Mouse (Mus musculus) liver (tissue): ENCODE measurements at regions not wholly inside any gene's neighbourhood (a gene's known extent, or its start where the extent isn't known, plus 50 kb on each side); places are given as distances from the start of the nearest gene placed in this dataset.
"Not testable (repeated sequence)": the region's sequence is repeated elsewhere in the genome, so short reads cannot be mapped to it uniquely, and the experiment has no call there.

Experiments
- DNase-seq: peaks from one replicate; pipeline ENCODE4 v3.0.0-alpha.2; 2020; ENCODE audit warnings: mixed read lengths

DNA sequence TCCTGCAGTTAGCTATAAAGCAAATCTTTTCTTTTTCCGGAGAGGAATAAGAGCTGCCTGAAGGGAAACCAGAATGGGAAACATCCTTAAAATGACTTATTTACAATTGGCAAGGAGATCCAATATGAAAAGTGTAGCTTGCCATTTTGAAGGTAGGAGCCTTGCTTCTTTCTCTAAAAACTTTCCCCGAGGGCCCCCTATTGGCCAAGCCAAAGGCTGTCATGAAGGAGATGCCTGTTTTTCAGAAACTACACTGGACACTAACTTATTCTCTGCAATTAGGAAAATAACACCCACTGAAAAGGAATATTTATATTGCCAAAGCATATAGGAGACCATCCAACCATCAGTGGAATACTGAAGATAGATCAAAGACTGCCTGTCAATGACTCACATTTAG lies 312.8 kb upstream of the Thrb start:
- DNase-seq = no peak

DNA sequence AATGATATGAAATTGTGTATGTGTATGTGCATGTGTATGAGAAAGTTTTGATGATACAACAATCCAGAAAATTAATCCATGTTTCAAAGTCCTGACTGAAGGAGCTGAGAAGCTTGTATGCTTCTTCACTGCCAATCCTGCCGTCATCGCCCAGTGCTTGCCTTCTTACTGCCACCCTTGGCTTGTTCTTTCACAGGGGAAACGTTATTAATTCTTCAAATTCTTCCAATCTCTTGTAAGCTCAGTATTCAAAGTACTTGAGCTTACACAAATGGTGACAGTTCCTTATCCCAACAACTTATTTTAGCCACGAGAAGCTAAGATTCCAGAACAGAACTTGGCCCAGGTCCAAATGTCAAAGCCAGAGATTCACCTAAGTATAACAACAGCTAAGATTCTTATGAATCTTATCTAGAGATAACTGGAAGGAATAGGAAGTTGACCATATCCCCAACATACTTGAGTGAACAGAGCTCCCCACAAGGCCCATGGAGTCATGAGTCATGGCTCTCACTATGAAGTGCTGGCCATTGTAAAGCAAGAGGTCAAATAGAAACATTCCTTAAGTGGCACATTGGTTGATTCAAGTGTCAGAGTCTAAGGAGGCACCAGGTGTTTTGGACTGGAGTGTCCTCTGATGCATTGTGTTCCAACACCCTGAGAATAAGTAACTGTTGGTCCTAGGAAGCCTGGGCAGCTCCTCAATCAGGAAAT lies 307.6 kb upstream of the Thrb start:
- DNase-seq = no peak

DNA sequence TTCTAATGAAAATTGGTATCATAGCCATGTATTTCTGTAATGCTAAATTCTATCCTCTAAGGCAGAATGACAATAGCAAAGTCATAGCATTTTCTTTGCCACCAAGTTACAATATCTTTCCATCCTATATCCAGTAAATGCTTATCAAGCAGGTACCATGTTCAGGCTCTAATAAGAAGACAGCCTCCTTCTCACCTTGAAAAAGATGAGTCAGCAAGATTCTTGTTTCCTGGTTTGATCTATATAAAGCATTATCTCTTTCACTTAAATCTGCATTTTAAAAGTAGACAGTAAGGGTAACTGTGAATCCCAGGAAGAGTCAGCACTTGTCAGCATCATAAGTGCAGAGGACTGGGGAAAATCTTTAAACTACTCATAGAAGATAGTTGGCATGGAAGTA lies 298.2 kb upstream of the Thrb start:
- DNase-seq = no peak

DNA sequence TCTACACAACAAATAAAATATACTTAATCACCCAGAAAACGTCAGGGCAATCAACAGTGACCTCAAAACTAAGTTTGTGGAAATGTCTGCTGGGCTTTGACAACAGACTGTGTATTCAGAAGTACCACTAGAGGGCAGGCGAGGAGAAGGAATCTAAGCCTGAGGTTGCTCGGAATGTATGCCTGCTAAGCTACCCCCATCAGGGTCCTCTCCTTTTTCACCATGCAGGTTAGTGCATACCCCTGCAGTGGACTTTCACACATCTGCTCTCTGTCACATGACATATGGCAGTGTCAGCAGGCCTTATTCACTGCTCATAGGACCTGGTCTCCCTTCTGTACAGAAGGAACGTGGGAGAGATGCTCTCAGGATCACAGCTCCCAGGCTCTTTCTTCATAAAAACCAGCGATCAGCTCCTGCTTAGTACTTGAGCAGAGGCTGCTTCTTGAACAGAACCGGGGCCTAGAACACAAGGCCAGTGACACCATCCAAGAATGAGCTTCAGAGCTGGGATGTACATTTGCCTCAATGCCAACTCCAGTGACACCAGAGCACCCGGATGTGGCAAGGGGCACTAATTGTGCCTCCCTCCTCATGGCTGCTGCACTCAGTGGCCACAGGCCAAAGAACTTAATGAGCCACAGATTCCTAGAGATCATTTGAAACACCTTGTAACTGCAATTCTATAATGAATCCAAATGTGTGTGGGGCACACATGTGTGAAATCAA lies 257.1 kb upstream of the Thrb start:
- peak; percentile 27 for DNase-seq

DNA sequence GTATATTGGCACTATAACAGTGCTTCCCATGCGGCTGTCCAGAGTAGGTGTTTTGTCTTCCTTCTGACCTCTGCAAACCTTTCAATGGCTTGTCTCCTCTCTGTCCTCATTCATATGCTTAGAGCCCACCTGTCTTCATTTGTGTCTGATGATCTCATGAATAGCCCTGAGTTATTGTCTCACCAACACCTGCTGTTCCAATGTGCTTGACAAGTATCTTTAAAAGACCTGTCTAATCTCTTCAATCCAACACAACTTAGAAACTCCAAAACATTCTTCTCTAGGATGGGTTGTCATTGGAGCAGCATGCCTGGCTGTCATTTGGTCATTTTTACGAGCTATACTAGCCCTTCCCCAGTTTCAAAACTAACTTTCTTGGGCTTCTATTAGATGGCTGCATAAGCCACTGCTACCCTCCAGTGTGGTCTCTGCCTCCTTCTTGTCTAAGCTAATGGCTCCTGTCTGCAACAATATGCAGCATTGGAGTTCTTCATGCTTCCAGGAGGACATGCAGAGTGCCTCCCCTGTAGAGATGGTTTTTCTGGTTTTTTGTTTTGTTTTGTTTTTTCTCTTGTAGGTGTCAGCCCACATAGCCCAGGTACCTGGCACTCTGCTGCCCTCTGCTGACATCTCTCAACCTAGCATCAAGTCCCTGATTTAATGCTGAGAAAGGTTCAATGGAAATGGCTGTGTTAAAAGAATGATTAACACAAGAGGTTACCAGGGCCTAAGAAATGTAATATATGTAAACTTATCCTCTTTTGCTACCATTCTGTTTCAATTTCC lies 254.3 kb upstream of the Thrb start:
- DNase-seq = peak; percentile 38

DNA sequence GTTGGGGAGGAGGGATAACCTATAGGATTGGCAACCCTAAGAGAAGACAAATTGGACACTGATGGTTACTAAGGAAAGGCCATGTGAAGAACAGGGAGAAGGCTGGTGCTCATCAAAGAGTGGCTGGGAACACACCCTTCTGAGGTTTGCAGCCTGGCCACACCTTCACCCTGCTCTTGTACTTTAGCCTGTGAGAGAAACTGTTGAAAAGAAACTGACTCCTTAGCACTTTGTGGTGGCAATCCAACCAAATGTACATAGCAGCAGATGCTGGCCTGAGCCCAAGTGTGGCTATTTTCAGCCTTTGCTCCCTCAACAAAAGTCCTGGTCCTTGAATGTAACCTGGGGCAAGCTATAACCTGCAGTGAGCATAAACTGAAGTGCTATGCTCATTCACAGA lies 253.2 kb upstream of the Thrb start:
- no peak for DNase-seq

DNA sequence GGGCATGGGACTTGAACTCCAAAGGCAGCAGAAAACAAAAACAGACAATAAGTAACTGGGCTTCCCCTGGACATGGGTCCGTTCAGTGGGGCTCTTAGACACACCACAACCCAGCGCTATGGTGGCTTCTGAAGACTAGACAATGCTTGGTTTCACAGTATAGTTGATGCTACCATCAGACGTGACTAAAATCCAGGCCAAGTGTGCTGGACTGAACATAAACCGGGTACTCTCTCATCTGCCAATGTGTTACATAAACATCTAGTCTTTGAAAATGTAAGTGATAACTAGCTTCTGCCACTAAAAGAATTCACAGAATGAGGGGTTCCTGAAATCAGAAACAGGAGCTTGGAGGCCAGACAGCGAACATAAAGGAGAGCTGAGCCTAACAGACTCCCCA lies 251.7 kb upstream of the Thrb start:
- DNase-seq = no peak

DNA sequence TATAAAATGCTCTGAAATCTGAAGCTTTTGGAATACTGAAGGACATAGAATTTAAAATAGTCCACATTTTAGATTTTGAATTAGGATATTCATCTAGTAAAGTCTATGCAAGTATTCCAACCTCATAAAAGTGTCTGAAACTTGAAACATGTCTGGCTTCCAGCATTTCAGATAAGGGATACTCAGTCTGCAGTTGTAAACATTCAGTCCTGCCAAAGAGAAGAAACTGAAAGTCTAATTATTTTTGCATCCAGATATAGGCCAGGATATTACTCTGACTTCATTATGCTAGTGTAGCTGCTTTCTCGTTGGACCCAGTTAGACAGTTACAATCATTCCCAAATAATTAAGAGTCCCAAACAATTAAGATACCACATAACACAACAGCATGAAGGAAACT lies 251.2 kb upstream of the Thrb start:
- no peak for DNase-seq

DNA sequence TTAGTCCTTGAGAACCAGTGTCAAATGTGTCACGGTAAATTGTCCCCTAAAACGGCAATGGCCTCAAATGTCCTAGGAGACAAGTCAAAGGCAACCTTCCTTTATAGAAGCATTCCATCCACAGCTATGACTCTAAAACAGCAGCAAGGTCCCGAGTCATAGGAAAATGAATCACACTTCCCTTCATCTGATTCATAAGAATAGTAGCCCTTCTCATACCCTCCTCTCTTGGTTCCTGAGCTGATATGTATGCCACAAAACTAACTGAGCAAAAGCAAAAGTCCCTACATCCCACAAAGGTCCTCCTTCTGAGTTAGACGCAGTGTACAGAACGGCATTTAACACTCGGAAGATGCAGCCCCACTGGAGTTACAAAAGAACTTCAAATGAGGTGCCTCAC lies 250.6 kb upstream of the Thrb start:
- DNase-seq = no peak

DNA sequence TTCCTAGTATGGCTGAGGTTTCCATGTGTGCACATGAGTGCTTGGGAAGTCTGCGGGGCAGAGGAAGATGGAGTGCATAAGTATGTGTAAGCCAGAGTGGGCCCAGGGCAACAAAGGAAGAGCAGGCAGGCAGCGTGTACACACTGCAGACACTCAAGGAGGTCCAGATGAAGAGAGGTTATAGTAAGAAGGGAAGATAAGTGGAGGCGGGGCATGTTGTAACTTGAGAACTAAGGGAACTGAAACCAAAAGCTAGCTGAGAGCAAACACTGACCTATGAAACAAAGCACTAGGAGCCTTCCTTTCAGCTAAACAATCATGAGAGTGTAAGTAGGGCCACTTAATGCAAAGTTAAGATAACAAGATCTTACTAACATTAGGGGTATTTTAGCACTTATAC lies 249.3 kb upstream of the Thrb start:
- DNase-seq = no peak

DNA sequence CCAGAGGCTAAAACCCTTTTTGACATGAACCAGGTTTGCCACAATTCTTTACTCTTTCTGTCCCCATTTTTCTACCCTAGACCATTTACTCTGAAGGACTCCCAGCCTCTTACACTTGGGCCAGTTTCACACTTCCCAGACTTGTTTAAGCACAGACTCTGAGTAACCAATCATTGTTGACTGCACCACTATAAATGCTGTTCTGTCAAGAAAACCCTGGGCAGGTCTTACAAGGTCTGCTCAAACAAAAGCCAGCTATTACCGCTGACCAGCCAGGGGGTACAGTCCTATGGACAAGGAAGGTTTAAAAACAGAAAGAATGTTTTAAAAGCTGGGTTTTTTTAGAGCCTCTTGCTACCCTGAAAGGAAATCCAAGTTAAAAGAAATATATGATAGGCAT lies 248.8 kb upstream of the Thrb start:
- no peak for DNase-seq

DNA sequence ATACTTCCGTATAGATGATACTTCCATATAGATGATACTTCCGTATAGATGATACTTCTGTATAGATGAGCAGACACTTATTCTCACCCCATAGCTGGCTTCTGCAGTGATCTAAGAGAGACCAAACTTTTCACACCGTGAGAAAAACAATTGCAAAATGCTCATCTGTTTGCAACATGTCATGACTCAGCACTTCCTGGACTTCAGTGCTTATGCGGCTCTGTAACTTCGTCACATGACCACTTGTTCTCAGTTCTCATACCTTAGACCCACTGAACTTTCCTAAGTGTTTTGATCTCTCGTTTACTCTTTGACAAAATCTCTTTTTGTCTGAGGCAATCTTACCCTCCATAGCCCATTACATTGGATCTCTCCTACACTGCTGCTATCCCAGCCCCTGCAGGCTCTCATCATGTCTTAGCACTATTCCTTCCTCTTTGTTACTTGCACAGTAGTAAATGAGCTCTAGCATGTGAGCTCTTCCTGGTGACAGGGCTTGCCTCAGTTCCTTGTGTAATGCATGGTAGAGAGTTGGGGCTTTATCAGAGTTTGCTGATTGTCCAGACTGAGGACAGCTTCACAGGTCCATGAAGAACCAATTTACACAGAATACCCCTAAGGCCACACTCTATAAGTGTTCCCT lies 245.7 kb upstream of the Thrb start:
- DNase-seq = no peak

DNA sequence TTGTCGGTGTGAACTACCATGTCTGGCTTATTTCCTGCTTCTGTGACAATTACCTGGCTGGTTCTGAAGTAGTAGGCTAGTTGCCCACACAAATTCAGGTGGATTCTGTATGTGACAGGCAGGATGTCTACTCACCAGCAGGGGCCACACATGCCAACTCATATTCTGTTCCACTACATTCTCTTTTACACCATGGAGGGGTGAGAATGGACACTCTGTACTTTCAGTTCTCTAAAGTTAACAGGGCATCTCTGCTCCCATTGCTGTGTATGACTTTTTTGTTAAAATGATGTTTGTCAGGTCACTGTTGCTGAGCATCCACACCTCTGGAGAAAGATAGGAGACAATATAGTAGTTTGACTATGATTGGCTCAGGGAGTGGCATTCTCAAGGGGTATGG lies 232.3 kb upstream of the Thrb start:
- DNase-seq = no peak

DNA sequence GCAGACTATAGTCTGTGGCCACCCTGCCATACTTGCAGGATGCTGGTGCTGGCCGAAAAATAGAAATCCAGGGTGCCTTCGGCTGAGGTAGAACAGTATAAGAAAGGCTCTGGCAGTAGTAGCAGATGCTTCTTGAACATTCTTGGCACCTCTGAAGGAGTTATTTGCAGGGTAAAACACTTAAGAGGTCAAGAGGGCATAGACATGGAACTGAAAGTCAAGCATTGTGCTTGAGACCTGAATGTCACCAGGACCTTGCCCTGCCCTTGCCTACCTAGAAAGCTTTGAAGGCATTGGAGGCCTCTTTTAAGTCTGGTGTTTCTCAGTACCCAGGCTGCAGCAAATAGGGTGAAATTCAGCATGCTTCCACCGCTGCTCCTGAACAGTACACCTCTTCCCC lies 230.9 kb upstream of the Thrb start:
- DNase-seq = no peak

DNA sequence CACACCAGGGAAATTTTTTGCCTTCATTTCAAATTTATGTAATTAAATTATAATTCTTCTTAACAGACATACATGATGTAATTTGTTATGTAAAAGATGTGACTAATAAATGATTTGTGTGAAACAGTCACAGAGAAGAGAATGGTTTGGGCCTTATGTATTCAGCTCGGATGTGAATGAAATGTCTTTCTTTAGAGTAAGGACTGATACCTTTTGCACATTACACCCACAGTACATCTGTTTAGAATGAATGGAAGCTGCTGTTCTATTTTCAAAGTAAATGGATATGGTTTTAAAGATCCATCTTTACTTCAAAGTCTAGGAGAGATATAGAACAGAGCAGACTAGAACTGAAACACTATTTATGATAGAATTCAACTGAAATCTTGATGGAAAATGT lies 226.7 kb upstream of the Thrb start:
- no peak for DNase-seq

DNA sequence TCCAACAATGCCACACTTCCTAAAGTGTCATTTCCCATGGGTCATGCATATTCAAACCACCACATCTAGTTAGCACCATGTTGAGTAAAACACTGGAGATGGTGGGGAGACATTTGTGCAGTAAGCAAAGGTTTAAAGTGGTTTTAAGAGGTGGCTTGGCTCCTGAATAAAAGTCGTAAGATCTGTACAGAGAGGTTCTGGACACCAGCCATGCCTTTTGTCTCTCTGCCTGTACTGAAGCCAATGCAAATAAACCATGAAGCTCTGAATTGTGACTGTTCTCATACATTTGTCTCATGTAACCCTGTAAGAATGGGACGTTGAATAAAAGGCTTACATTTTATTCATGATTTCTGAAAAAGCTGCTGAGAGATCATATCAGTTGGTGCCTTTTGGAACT lies 202.1 kb upstream of the Thrb start:
- DNase-seq = no peak

DNA sequence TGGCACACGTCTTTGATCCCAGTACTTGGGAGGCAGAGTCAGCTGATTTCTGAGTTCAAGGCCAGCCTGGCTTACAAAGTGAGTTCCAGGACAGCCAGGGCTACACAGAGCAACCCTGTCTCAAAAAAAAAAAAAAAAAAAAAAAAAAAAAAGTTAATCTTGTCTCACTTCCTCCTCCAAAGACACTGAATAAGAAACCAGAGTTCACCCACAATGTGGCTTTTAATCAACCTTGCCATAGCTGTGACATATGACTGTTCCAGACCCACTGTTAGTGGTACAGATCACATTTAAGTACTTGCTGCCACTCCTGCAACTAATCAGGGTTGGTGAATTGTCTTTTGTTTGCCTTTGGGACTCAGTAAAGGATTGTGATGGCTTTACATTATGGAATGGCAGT lies 181.1 kb upstream of the Thrb start:
- DNase-seq = no peak

DNA sequence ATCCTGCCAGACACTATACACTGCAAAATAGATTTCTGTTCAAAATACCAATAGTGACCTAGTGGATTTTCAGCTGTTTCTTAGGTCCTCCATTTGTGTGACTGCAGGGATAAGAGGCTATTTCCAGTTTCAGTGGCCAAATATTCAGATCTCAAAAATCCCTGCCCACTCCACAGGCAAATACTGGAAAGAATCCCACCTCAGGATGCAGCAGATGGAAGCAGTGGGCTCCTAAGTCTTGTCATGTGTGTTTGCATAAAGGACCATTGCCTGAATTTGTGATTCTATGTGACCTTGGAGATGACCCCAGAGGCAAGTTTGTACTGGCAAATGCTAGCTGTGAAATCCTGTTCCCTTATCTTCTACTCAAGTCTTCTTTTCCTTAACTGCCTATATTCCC lies 175.2 kb upstream of the Thrb start:
- no peak for DNase-seq

DNA sequence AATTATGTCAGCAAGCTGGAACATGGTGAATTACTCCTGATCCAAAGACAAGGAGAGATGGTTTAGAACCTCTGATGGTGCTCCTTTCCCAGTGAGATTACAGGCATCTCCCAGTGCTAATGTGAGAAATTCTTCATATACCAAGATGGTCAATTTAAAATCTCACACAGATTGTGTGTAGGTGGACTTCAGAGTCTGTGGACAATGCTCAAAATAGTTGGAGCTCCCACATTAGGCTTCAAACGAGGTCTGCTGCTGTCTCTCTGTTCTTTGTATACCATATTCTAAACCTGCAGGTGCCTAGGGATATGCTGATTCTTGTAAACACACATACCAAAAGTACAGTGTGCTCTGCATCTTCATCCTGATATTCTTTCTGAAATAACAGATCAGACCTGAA lies 146.3 kb upstream of the Thrb start:
- no peak for DNase-seq

DNA sequence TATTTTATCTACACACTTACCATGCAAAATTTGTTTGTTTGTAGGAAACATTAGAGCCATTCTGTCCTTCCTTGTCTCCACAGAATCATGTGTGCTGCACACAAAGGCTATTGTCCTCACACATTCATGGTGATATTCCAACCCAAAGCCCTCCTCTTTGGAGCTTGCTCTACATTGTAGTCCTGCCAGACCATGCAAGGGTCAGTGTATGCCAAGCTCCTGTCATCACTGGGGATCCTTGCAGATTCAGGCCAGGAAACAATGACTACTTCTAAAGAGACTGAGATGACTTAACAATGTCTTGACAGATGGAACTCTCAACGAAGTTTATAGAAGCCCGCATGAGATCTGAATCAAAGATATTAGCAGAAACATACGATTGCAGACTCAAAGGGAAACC lies 137.4 kb upstream of the Thrb start:
- DNase-seq = no peak

DNA sequence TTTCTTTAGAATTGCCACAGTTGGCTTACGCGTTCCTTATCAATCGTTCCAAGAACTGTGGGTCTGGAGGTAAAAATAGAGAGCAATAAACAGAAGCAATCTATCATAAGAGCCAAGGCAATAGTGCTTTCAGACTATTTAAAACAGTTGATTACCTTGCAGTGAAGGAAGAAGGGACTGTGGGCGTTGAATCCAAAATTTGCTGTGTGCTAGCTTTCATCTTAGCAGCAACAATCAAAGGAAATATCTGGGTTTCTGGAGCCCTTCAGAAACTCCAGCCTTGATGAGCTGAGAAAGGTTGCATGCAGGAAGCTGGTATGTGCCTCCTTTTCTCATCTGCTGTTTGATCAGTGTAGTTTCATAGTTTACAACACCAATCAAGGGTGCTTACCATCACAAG lies 136.1 kb upstream of the Thrb start:
- no peak for DNase-seq

DNA sequence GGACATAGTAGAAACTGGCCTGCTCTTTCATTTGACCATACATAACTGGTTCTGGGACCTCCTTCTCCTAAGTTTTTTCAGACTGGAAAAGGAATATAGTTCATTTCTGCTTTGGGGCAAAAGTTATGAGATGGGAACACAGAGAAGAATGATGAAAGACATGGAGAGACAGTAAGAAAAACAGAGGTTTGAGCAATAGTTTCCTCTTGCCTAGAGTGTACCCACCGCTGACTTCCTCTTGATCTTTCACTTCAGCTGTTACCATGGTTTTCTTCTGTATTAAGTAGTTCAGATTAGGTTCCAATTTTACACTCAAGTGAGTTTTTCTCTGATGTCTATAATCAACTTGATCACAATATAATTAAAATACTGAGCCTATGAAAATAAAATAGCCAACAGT lies 120.7 kb upstream of the Thrb start:
- no peak for DNase-seq

DNA sequence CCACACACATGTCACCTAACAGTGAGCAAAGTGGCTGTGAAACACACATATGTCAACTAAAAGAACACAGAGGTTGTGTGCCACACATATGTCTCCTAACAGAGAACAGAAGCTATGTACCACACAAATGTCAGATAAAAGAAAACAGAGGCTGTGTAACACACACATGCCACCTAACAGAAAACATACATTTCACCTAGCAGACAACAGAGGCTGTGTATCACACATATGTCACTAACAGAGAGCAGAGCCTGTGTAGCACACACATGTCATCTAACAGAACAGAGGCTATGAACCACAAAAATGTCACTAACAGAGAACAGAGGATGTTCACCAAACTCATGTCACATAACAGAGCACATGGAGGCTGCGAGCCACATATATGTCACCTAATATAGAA lies 103.6 kb upstream of the Thrb start:
- no peak for DNase-seq

DNA sequence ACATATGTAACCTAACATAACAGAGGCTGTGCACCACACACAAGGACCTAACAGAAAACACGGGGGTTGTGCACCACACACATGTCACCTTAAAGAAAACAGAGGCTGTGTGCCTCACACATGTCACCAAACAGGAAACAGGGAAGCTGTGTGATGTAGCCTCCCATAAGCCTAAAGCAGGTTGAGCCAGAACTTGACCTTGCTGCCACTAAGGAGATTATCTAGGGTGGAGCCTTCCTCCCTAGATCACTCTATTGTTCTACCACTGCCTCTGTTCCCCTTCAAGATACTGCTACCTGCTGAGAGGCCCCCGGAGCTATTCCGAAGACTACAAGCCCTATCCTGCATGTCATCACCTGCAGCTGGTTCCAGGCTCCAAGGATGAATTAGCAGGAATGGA lies 100.1 kb upstream of the Thrb start:
- not testable (repeated sequence) for DNase-seq
